Mouse (Mus musculus): ENCODE measurements around the gene Utp15.

GRCm38 (mm10) chr13:98254921-98255320 lies 7.9 kb downstream of the Utp15 start:
- TF ChIP-seq CTCF (IDR thresholded peaks at IDR 0.05; ENCODE audit: control insufficient read depth, insufficient read depth, low read length) (no peak), POLR2A (IDR thresholded peaks at IDR 0.05; ENCODE audit: borderline replicate concordance, control insufficient read depth, low read depth, low read length) (no peak)

All from bone marrow, adult 2 months (tissue).